Mouse (Mus musculus) layer of hippocampus, postnatal 36 days (tissue): ENCODE data around the gene Wdr73. TPM values are rescaled to one million over a fixed set of nuclear protein-coding genes. Genes with fewer than 3 reads are reported as not detected.
"Not testable (repeated sequence)": the region's sequence is repeated elsewhere in the genome, so short reads cannot be mapped to it uniquely, and the experiment has no call there.

Experiments
- DNase-seq, 2 experiments: peaks; one replicate each; pipeline ENCODE4 v3.0.0; 2022
- total RNA-seq, 2 experiments: library from RNA; stranded (reverse); gene quantifications; 2 replicates each; pipeline ENCODE4 v1.2.3; 2021

The Wdr73 gene
- 10 to 100 TPM; 24.5 to 28.7 TPM for total RNA-seq

DNA sequence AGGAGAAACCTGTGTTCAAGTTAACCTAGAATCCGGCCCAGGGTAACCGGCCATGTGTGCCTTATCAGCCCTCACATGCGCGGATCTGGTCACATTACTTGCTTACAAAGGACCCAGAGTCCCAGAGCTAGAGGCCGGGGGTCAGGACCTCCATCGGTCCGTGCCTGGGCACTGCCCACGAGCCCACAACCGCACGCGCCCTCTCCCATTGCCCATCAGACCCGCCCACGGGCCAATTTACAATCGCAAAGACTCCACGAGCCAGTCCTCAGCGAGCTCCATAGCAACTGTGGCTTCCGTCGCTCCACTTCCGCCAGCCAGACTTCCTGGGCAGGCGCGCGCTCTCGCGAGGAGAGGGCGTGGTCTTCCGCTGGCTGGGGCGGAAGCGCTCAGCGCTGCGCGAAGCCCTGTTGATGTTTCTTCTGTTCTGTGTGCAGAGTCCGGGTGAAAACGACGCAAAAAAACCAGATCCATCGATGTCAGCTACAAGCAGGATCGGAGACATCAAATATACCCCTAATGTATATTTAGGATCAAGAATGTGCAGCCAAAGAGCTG is at the start of gene Wdr73:
Wdr73 (minus strand) TSS at position 326 of the 558 bp plus-strand sequence.
- DNase-seq: peak; percentile 89 to 91

DNA sequence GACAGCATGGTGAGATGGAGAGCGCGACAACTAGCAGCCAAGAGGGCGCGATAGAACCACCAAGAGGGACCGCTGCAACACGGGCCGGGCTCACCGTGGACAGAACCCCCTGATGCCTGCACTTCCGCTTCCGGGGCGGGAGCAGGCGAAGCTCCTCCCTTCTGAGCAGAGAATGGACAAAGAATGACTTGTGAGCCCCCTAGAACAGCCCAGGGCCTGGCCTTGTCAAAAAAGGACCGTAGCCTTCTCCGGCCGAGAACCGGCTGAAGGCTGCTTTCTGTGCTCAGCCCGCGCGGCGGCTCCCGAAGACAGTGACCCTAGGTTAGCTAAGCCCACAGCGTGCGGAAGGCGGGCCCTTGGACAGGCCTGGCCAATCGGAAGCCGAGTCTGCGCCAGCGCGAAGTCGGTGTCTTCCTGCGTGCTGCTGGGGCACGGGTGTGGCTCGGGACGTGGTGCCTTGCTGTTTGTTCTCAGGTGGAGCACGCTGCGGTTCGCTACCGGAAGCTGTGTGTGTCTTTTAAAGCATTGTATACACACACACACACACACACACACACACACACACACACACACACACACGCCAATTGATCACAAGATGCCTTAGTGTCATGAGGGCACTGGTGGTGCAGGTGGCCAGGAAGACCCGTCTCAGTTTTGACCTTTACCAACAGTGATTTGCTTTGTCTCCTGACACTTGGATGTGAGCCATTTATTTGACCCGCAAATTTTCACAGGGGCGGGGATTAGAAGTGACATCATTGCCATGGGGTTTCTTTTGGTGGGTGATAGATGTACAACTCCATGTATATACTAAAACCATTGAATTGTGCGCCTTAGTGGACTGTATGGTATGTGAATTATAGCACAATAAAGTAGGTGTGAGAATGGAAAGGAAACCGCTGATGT is 46.6 kb upstream of the Wdr73 start, which contains the start of gene Sec11a:
Sec11a (minus strand) TSS at position 336 of the 906 bp plus-strand sequence.
- DNase-seq: peak; percentile 95

DNA sequence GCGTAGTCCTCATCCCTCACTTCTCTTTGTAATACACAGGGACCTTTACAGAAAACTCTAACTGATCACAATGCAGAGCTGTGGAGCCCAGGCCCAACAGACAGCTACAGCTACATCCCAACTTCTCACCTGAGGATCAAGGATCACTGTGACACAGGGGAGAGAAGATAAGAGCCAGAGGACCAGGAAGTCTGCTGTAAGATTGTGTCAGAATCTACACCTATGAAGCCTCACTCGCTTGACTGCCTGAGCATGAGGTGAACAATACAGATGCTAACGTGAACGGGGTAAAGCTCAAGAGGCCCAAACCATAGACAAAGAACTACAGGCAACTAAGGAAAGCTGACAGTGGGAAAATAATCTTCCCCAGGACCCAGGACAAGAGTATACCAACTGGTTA is 38.7 kb upstream of the Wdr73 start:
- no peak for DNase-seq

DNA sequence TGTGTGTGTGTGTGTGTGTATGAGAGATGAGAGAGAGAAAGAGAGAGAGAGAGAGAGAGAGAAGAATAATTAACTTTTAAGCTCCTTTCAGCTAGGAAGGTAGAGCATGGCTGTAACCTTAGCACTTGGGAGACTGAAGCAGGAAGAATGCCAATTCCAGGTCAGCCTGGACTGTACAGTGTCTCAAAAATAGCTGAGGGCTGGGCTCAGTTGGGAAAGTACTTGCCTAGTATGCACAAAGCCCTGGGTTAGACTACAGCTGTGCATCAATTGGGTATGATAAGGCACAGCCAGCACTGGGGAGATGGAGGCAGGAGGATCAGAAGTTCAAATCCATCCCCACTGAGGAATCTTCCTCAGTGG is 36.2 kb upstream of the Wdr73 start:
- DNase-seq: not testable (repeated sequence)

DNA sequence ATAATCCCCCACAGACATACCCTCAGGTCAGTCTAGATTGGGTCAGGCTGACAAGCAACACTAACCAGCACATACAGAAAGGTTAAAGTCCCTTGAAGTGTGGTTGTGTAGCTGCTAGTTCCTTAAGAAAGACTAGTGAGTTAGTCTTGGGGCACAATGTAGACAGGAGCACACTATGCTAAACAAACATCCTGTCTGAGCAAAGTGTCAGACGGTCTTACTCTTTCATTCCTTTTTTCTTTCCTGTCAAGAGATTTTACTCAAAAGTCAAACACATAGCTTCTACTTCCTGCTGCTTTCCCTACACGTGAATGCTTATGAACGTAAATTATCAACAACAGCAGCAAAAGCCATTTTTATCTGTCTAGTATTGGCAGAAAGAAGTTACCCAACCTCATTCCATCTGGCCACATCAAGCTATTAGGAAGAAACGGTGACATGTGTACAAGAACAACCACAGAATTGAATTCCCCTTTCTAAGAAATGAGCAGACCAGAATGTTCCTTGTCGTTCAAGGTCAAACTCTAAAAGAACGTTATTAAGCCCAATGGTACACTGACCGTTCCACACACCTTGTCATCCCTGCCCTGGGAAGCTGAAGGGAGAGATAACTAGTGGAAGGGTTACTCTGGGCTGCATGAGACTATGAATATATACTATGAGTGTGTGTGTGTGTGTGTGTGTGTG is 35.7 kb upstream of the Wdr73 start:
- not testable (repeated sequence) for DNase-seq

DNA sequence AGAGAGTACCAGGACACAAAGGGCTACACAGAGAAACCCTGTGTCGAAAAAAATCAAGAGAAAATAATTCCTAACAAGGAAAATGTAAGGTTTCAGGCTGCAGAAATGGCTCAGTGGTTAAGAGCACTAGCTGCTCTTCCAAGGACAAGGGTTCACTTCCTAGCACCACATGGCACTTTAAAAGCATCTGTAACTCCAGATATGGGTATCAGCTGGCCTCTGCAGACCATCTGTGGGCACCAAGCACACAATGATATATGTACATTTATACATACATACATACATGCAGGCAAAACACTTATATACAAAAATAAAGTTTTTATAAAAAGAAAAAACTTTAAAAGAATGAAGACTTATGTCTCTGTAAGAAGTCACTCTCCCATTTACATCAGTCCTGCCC is 34.8 kb upstream of the Wdr73 start:
- no peak for DNase-seq

DNA sequence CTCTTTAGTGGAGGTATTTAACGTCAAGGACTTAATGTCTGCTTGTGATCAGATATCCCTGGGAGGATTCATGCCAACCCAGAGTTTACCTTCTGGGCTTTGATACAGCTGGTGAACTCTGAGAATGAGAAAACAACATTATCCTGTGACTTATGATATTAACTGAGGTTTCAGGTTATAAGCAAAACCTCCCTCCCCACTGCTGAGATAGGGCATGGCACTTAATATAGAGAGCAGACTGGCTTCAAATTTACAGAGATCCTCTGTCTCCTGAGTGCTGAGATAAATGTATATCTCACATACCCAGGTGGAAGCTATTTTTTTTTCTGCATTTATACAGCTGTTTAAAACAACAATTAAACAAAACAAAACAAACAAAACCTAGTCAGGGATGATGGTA is 31.7 kb upstream of the Wdr73 start:
- no peak for DNase-seq

DNA sequence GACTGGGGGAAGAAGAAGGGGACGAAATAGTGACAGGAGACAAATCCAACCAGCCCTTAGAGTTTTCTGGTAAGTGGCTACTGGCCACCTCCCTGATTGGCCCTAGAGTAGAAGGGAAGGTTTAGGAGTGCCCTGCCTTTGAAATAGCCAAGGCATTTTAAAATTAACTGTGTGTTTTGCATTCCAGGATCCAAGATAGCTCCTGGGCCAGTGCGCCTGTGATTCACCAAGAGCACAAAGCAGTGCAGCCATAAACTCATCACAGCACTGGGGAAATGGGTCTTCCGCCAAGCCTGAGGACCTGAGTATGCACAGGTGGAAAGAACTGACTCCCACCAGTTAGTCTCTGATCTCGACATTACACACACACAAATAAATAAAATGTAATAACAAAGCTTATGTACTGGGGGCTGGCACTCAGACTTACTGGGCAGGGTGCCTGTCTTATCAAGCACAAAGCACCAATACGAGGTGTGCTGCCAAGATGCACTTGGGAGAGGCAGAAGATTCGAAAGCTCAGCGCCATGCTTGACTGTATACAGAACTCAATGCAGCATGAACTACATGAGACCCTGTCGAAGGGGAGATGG is 30.6 kb upstream of the Wdr73 start:
- no peak for DNase-seq

DNA sequence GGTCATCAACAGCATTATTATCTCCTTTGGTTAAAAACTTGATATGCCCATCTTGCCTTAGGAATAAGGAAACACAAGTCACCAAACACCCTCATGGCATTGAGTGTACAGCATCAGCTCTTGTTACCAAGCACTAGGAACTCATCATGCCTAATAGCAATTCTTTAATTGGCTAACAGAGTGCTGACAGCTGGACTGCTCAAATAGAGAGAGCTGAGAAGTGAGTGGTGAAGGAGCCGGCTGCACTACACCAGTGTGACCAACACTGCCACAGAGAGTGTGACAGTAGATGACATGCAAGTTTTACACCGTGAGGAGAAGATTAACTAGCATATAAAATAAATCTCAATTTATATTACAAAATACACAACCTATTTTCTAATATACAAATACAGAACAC is 22.1 kb upstream of the Wdr73 start:
- no peak for DNase-seq

DNA sequence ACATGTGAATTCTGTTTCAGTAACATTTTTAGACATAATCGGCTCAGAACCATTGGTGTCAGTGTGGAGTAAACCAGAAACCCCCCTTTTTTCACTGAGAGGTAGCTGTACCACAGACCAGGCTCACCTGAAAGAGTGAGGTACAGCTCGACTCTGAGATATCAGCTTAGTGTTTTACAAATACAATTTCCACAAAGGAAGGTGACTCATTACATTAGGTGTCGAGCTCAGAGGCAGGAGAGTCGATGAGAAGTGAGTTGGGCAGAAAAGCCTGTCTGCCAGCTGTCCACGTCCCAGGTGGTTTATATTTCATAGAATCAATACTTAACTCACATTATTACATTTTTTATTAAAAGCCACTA is 18.6 kb upstream of the Wdr73 start:
- no peak for DNase-seq

DNA sequence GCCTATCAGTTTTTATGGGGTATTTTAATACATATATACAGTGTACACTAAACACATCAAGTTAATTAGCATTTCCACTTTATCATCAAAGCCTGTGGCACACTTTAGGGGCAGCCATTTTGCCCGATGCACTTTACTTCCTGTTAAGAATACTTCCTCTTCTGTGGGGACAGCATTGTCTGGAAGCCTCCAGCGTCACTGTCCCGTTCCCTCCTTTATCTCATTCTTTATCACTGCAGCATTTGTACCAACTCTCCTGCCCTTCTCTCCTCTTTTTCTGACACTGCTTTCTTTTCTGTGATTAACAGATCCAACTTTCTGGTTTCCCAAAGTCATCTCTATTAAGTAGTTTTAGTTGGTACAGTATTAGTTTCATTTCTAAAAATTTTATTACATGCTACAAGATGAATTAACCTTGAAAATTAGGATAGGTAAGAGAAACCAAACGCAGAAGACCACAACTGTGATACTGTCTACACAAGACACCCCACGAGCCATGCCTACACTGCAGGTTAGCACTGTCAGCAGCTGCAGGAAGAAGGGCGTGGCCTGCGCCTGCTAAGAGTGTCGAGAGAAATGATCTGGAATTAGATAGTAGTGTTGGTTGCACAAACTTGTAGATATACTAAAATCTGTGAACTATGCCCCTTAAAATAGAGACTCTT is 18.0 kb upstream of the Wdr73 start:
- DNase-seq: no peak

DNA sequence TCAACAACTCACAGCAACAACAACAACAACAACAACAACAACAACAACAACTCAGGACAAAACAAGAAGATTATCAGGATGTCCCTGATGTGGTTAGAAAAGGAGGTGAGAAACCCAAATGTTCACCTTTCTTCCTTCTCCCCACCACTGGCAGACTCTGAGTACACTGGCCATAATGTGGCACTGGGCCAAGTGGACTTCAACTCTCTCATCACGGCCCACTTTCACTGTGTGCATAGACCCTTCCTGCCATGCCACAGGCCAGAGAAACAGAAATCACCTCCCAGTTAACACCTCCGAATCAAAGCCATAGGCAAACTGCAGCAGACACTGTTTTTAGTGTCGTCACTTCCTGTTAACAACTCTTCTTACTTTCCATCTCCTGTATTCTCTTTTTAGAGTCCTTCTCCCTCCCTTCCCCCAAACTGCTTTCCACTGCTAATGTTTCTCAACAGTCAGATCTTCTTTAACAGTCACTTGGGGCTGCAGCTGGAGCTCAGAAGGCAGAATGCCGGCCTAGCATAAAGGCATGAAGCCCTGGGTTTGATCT is 16.9 kb upstream of the Wdr73 start:
- DNase-seq: no peak

DNA sequence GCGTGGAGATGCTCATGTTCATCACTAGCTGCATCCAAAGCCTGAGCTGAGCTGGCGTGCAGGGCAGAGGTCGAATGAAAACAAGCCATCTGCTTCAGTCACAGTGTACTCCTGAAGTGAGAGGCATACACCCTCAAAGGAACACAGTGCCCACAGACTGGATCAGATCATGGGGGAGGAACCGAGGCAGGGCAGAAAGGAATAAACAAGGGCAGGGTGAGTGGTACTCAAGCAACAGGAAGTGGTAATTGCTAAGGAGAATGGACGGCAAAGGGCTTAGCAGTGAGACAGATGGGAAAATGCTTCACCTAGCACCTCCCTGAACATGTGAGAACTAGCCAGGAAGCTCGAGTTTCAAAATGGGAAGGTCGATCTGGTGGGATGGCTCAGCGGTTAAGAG is 11.4 kb upstream of the Wdr73 start:
- no peak for DNase-seq

DNA sequence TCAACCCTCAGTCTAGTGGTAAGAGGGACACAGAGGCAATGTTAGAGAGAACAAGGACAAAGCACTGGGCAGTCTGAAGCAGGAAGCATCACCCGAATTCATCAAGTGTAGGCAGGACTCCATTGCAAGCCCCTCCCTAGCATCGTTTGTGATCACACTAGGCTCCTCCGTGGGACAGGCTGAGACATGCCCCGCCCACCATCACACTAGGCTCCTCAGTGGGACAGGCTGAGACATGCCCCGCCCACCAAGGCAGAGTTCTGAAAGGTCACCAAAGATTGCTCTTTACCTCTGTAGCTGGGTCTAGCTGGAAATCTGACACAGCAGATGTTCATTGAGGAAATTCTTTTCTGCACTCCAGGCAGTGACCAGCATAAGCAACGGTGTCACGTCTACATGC is 10.0 kb upstream of the Wdr73 start:
- no peak for DNase-seq

DNA sequence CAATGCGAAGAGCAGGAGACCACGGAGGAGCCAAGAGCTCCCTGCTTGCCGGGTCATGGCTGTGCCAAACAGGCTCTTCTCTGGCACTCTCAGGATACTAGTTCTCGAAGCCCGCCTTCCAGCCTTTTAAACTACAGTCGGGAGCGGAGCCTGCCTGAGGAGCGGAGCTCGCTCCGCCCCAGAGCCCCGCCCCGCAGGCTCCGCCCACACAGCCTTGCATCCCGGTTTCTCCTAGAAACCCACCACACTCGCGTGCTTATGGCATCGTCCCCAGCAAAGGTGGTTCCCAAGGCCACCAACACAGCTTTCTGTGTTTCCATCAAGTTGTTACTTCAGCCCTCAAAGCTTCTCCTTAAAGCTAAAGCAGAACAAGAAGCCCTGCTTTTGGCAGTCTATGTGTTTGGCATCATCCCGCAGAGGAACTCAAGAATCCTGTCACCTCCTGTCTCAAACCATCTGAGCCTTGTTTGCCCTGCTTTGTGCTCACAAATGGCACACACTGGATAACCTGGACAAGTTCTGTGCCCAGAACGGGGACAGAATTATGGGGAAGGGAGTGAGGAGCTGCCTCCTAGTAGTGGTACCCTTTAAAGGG is 3.9 kb upstream of the Wdr73 start, which contains the start of gene Nmb:
Nmb (minus strand) TSS at position 156 of the 595 bp plus-strand sequence.
- DNase-seq: peak; percentile 61 to 66

DNA sequence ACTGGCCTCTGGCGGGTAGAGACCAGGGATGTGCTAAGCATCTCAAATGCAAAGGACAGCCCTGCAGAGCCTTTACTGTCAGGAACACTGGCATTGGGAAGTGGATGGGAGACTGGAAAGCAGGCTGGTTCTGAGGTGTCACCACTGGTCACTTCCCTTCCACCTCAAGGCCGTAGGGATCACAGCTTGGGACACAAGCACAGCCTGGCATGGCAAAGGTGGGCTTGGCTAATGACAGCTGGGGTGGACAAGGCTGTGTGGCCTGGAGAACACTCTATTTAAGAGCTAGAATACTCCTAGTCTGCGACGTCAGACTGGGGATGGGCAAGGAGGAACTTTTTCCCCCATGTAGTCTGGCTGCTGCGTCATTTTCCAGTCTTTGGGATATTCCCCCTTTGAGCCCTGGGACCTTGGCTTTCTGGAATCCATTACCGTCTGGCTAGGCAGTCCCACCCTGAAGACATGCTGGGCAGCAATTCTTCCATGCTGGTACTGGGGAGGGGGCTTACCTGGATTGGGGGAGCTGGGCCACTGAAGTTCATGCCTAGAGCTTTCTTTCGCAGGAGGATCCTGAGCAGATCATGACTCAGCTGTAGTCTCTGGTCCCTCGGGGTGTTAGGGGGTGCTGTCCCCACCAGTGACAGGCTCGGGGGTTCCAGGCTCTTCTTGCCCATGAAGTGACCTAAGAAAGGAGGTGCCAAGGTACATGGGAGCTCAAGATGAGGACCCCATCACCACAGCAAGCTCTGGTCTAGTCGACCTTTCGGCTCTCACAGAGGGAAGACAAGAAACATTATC is 2.8 kb upstream of the Wdr73 start:
- no peak for DNase-seq

DNA sequence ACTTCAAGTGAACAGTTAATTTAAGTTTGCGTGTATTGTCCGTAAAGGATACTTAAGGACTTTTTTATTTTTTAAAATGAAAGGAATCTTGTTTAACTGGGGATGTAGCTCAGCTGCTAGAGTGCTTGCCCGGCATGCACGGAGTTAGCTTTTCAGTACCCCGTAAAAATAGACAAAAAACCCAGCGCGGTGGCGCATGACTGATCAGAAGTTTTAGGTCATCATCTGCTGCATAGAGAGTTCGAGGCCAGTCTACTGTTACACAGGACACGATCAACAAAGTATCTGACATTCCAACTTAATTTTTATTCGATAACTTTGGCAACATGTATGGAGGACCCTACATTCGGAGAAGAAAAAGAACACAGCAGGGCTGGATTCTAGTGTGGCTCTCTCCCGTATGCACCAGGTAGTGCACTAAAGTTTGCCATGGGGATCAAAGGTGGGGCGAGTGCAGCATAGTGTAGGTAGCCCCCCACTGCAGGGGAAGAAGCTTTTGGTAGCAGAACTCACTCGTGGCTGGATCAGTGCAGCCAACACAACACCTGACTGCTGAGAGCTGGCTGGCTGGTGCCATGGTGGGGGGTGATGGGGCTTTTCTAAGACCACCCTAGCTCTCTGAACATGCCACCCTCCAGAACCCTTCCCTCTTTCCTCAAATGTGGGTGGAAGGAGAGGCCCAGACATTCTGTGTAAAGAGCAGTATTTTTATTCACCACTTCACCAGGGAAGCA is 639 bp upstream of the Wdr73 start:
- no peak for DNase-seq

DNA sequence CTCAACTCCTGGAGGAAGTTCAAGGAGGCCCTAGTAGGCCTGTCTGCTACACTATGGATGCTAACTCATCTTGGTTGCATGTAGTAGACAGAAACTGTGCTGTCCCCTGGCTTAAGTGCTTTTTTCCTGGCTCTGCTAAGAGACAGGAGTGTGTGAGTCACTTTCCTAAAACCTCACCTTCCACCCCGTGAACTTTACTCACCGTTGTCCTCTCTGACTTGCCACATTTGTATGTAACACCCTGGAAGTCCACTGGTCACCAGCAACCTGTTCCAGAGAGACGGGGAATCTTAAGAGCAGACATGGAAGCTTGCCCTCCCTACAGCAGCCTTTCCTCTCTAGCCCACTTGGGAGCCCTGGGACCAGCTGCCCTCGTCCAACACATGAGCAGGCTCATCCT is 3.3 kb downstream of the Wdr73 start:
- no peak for DNase-seq

DNA sequence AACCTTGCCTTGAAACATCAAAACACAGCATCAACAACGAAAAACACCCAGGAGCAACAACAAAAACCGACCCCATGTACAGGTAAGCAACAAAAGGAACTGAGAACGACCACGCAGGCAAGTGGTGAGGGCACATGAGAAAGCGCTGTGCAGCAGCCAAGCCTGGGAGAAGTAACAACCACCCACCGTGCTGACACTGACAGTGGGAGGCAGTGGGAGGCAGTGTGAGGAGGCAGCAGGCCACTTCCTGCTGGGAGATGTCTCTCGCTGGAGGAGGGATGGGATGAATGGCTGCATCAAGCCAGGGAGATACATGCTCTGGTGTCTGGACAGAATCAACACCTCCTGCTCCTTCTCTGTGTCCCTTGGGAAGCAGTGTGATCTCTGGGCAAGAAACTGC is 3.9 kb downstream of the Wdr73 start:
- DNase-seq: no peak

DNA sequence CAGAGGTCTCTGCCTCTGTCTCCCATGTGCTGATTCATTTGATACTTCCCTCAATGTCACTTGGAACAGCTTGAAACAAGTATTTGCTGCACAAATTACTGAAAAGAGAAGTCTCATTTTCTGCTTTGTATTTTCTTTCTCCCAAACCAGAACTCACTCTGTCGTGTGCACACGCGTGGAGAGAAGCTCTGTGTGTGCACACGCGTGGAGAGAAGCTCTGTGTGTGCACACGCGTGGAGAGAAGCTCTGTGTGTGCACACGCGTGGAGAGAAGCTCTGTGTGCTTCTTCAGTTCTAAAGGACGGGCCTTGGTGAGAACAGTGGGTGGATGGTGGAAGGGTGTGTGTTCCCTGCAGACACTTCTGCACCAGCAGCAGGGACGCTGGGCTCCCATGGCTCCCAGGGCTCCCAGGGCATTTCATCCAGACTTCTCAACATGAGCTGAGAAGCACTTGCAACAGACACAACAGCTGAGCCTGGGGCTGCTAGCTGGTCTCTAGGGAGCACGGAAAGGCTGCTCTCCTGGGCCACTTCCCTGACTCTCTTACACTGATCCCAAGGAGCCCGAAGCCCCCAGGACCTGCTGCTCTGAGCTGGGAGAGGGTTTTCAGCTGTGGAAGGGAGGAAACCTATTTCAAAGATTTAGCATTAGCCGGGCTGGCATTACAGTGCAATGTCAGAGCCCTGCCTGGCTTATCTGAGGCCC is 6.1 kb downstream of the Wdr73 start:
- DNase-seq: no peak
